Mouse (Mus musculus): ENCODE data around the gene Rnf222. TPM values are rescaled to one million over a fixed set of nuclear protein-coding genes. Genes with fewer than 3 reads are reported as not detected.

Rnf222 gene
- total RNA-seq, 2 experiments from 2014 or later, result not detected

DNA sequence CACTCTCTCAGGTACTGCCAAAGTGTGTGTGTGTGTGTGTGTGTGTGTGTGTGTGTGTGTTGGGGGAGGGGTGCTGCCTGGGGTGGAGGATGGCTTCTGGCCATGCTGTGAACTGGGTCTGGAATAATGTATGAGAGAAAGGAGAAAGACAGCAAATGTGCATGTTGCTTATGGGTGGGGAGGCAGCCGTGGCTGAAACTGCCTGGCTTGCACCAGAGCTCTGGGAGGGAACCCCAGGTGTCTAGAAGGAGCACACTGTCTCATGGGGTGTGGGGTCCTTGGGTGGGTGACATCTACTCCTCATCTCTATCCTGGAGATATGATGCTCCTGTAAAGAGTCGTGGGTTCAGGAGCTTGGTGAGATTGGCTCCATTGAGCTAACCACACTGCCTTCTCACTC is 300 bp downstream of the Rnf222 start:
- DNase-seq (ENCODE audit: low spot score in 2 of 2), result no peak

DNA sequence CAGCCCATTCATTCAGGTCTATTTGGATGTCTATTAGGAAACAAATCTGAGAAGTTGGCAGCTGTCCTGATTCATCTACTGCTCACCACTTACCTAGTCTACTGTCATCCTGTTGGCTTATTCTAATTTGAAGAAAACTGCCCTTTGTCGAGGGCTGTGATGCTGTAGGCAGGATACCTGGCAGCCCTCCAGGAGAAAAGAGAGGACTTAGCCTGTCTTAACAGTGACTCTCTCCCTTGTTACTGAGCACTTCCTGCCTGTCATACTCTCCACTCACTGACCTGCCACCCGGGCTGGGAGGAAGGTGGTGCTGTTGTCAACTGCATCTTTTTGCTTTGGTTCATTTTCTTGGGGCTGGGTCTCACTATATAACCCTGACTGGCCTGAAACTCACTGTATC is 2.3 kb downstream of the Rnf222 start:
- no peak for DNase-seq (ENCODE audit: low spot score in 2 of 2)

GRCm38 (mm10) chr11:68891823-68892222 is 3.5 kb downstream of the Rnf222 start:
- DNase-seq (ENCODE audit: low spot score in 2 of 2), result no peak

- DNase-seq (ENCODE audit: low spot score in 2 of 2), result no peak
These were observed 4.0 kb downstream of the Rnf222 start for GRCm38 (mm10) chr11:68892233-68892832.

- no peak for DNase-seq (ENCODE audit: low spot score in 2 of 2)
These were observed 5.6 kb downstream of the Rnf222 start for GRCm38 (mm10) chr11:68893911-68894464.

DNA sequence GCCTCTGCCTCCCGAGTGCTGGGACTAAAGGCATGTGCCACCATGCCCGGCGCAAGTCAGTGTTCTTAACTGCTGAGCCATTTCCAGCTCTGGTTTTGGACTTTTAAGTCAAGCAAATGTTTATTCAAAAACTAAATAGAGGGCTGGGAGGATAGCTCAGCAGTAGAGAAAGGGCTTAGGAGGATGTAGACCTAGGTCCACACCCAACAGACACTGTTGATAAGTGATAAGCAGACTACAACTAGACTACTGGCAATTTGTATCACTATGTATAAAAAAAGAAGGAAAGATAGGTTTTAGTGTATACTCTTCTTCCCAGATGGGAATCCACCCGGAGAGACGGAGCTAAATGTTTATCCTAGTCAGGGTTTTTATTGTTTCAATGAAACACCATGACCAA is 7.9 kb downstream of the Rnf222 start:
- DNase-seq (ENCODE audit: low spot score in 2 of 2), result no peak

DNA sequence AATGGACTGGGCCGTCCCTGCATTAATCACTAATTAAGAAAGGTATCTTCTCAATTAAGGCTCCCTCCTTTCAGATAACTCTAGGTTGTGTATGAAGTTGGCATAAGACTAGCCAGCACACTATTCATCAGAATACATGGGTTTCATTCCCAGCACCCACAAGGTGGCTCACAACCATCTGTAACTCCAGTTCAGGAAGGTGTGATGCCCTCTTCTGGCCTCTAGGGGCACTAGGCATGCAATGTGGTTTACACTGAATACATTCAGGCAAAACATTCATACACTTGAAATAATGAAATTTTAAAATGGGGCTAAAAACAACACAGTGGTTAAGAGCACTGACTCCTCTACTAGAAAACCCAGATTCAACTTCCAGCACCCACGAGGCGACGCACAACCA is 8.8 kb downstream of the Rnf222 start:
- DNase-seq (ENCODE audit: low spot score in 2 of 2), result peak; percentile 21 to 32

DNA sequence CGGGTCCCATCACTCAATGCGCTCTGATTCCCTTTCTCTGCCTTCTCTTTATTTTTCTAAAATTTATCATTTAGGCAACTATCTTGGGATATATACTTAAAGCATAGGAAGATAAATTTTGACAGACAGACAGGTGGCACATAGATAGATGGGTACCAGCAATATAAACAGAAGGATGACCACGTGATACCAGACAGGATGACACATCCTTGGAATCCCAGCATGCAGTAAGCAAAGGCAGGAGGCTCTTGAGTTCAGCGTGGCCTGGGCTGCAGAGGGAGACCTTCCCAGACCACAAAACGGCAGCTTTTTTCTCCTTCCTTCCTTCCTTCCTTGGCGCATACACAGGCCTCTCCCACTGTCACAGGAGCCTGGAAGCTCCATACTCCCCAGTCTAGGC is 9.5 kb downstream of the Rnf222 start:
- DNase-seq (ENCODE audit: low spot score in 2 of 2), result no peak

DNA sequence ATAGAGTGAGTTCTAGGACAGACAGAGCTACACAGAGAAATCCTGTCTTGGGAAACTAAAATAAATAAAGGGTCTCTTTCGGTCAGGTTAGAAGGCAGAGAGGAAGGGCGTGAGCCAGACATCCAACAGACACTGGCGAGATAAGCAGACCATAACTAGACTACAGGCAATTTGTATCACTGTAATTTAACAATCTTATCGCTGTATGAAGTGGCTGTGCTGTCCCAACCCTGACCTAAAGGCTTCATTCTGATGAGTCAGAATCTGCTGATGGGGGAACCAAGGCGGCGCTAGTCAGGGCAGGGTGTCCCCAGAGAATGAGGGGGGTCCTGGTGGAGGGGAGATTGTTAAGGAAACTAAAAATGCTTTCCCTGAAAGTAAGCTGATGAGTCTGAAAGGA is 10.4 kb downstream of the Rnf222 start:
- DNase-seq (ENCODE audit: low spot score in 2 of 2), result no peak

- no peak for DNase-seq (ENCODE audit: low spot score in 2 of 2)
These were observed 11.5 kb downstream of the Rnf222 start for GRCm38 (mm10) chr11:68899815-68900214.

- peak in 1 of 2 experiments; percentile 3 for DNase-seq (ENCODE audit: low spot score in 2 of 2)
These were observed 12.4 kb downstream of the Rnf222 start for GRCm38 (mm10) chr11:68900519-68901350.

GRCm38 (mm10) chr11:68901351-68902046 is 13.1 kb downstream of the Rnf222 start, which contains the start of gene Rpl26:
Rpl26 (plus strand) TSS chr11:68901583.
- peak; percentile 99 for DNase-seq (ENCODE audit: low spot score in 2 of 2)

GRCm38 (mm10) chr11:68902047-68902364 is 13.7 kb downstream of the Rnf222 start:
- DNase-seq (ENCODE audit: low spot score in 2 of 2), result no peak

- no peak for DNase-seq (ENCODE audit: low spot score in 2 of 2)
These were observed 14.0 kb downstream of the Rnf222 start for GRCm38 (mm10) chr11:68902367-68902766.

DNA sequence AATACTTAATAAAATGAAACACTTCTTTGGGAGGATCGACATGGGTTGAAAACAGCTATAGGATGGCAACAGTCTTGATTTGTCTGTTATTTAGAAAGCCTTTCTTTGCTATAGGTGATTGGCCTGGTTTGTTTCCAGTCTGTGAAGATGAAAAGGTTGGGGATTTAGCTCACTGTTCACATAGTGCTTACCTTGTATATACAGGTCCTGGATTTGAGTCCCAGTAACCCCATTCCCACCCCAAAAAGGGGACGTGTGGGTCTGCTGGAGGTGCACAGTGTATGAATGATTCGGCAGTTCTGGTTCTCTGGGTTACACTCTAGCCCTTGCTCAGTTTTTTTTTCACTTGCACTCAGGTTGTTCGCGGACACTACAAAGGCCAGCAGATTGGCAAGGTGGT is 14.5 kb downstream of the Rnf222 start:
- DNase-seq (ENCODE audit: low spot score in 2 of 2), result no peak

- DNase-seq (ENCODE audit: low spot score in 2 of 2), result no peak
These were observed 15.4 kb downstream of the Rnf222 start for GRCm38 (mm10) chr11:68903775-68904174.

- peak; percentile 76 to 79 for DNase-seq (ENCODE audit: low spot score in 2 of 2)
These were observed 16.2 kb downstream of the Rnf222 start for GRCm38 (mm10) chr11:68904375-68905137.

DNA sequence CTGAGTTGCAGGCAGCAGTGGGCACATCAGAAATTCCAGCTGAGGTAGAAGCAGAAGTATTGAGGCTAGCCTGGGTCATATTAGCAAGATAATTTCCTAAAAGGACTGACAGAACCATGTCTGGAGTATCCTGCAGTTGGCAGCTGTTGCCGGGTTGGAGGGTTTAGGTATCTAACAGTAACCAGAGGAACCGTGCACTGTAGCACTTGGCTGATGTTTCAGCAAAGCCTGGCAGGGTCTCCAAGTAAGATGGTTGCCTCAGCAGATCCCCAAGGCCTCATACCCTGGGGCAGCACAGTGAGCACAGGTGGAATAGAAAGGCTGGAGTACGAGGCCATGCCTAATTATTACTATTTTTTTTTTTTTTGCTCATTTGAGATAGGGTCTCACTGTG is 16.8 kb downstream of the Rnf222 start:
- DNase-seq (ENCODE audit: low spot score in 2 of 2), result no peak

DNA sequence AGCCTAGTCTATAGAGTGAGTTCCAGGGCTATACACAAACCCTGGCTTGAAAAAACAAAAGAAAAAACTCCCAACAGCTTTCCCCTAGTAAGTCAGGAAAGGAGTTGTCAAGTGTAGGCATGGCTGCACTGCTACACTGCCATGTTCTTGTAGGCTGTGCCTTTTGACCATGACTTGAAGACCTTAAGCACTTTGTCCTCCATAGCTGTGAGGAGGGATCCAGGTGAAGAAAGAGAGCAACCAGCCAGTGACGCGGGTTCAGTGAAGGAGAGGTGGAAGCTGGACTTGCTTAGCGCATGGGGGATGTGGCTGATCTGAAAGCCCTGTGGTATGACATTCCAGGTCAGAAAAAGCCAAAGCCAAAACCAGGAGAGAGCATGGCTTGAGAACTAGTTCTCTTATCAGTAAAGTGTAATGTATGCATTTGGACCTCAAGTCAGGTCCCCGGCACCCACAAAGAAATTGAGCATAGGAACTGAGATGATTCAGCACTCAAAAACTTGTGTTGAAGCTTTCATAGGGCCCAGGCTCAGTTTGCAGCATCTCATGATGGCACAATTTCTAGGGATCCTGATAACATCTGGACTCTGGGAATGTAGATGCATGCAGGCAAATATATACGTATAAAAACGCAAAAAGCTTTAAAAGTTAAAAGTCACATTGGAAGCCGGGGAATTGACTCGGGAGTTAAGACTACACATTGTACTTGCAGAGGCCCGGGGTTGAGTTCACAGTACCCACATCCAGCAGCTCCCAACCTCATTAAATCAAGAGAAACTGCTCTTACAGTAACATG is 17.5 kb downstream of the Rnf222 start:
- DNase-seq (ENCODE audit: low spot score in 2 of 2), result no peak

DNA sequence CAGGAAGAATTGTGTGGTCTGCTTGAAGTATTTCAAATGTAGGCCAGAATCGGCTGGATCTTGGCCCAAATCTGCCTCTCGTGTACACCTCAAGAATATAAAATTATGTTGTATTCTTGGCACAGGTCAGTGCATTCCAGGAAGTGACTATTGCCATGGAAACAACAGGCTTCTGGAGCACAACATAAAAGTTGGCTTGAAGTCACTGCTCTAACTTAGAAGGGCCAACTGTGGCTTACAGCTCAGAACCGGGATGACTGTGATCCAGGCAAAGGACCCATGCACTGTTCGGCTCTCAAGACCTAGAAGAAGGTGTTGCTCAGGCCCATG is 18.1 kb downstream of the Rnf222 start:
- no peak for DNase-seq (ENCODE audit: low spot score in 2 of 2)

DNA sequence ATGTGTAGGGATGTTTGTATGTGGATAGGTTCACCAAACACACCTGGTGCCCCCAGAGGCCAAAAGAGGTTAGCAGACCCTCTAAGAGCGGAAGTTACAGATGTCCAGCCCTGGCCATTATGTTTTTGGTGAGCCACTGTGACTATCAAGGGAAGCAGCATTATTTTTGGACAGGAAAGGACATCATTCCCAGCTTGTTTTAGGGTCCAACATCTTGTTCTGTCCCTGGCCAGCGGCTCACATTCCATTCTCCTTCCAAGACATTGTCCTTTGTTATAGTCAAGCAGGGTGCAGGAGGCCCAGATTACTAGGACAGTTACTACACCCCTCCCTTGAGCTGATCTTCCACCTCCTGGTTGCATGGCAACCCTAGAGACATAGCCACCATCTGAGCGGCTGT is 18.9 kb downstream of the Rnf222 start:
- DNase-seq (ENCODE audit: low spot score in 2 of 2), result no peak
